Mouse (Mus musculus) heart, postnatal 0 days (tissue): Measurements from ENCODE around the gene Pi4kb.

ENCODE experiments used
- CTCF ChIP-seq: IDR thresholded peaks from 2 replicates; pipeline ENCODE4 v1.5.1; 2016; ENCODE audit warnings: antibody characterized with exemption, control low read depth, low read depth
- EP300 ChIP-seq: IDR thresholded peaks from 2 replicates; pipeline ENCODE4 v1.6.1; 2016; ENCODE audit warnings: antibody characterized with exemption, low read depth

DNA sequence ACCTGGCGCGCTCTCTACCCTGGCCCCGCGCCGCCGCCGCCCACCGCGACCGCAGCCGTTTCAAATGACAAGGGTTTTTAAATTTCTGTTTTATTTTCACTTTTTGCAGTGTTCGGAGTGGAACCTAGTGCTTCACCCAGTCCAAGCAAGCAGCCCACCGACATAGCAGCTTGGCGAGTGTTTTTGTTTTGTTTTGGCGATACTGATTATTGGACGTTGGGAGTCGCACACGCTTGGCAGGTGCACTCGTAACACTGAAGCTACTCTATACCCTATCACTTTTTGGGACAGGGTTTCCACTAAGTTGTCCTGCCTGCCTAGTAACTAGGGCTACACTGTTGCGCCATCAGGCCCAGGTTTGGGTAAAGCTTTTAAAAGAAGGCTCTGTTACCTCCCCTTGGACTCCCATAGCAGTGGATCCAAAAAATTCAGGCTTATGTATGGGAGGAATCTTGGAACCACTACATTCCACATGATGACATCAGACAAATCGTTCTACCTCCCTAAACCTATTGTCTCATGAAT is 42.1 kb downstream of the Pi4kb start:
- TF ChIP-seq EP300 (no peak), CTCF (no peak)
